Mouse (Mus musculus) neural tube, embryonic 15.5 days (tissue): ENCODE results near the gene Ccdc125. TPM values are rescaled to one million over a fixed set of nuclear protein-coding genes. Genes with fewer than 3 reads are reported as not detected.
"Not testable (repeated sequence)": the region's sequence is repeated elsewhere in the genome, so short reads cannot be mapped to it uniquely, and the experiment has no call there.

Experiments used
- ATAC-seq: fragments of 200-750 bp; cut with Nextera tagmentation; 2 replicates; pipeline ENCODE4 v1.8.0; 2017; ENCODE audit warnings: mild to moderate bottlenecking, moderate TSS enrichment, moderate library complexity; ENCODE audit not compliant: low FRiP score
- H3K27ac ChIP-seq: fragments of 300-500 bp; sonication (generic); replicated peaks from 2 replicates; pipeline ENCODE4 v1.5.1; 2015; ENCODE audit warnings: mild to moderate bottlenecking, inconsistent platforms
- H3K27me3 ChIP-seq: fragments of 300-500 bp; sonication (generic); replicated peaks from 2 replicates; pipeline ENCODE4 v1.6.1; 2015; ENCODE audit warnings: inconsistent platforms
- H3K36me3 ChIP-seq: fragments of 300-500 bp; sonication (generic); 2 replicates; pipeline ENCODE4 v1.6.1; 2015; ENCODE audit warnings: inconsistent platforms
- H3K4me1 ChIP-seq: fragments of 300-500 bp; sonication (generic); 2 replicates; pipeline ENCODE4 v1.6.1; 2015; ENCODE audit warnings: inconsistent platforms
- H3K4me2 ChIP-seq: fragments of 300-500 bp; sonication (generic); 2 replicates; pipeline ENCODE4 v1.6.1; 2015; ENCODE audit warnings: inconsistent platforms, mild to moderate bottlenecking, moderate library complexity
- H3K4me3 ChIP-seq: fragments of 300-500 bp; sonication (generic); replicated peaks from 2 replicates; pipeline ENCODE4 v1.5.1; 2015; ENCODE audit warnings: mild to moderate bottlenecking, inconsistent platforms
- H3K9ac ChIP-seq: fragments of 300-500 bp; sonication (generic); replicated peaks from 2 replicates; pipeline ENCODE4 v1.6.1; 2015; ENCODE audit warnings: mild to moderate bottlenecking, inconsistent platforms
- H3K9me3 ChIP-seq: fragments of 300-500 bp; sonication (generic); replicated peaks from 2 replicates; pipeline ENCODE4 v1.6.1; 2016; ENCODE audit warnings: inconsistent platforms
- WGBS: fragments of 180-500 bp; shearing (Covaris S2); methylation state at CpG from one replicate; pipeline ENCODE4 v1.1.7; 2015; ENCODE audit warnings: mixed read lengths; 5-methylcytosine and 5-hydroxymethylcytosine counted together
- polyA plus RNA-seq: library from polyadenylated mRNA; unstranded; fragments of >200 nt; fragmentation: Nextera tagmentation; extraction: Ambion mirVana; gene quantifications from 2 replicates; pipeline ENCODE4 v1.2.1, GENCODE M21; 2015

The Ccdc125 gene
- polyA plus RNA-seq, 1 experiment from 2014 or later: 1.5 TPM

DNA sequence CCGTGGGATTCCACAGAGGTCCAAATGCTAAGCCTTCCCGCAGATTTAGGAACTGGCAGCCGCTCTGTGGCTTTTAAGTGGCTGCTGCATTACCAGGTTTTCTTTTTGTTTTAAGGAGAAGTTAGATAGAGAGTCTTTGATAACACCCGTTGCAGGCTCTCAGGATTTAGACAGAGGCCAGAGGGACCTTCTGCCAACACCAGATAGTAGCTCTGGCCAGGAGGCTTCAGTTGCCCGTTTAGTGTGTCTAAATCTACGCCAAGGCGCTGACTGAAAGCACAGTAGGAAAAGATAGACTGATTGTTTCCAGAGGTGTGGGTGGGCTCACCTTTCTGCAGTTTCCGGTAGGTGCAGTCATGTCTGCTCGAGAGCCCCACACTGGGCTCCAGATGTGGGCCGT, 55.7 kb downstream of the Ccdc125 start:
- Histone ChIP-seq H3K36me3 (peaks cover 29% of the 10 kb centered on the region), H3K27ac (no peak overlapping the region), H3K4me1 (peaks cover 22% of the 10 kb centered on the region), H3K4me3 (no peak overlapping the region), H3K27me3 (no peaks in the 10 kb centered on the region), H3K9me3 (no peaks in the 10 kb centered on the region), H3K9ac (no peak overlapping the region), H3K4me2 (no peak overlapping the region)
- 94% methylated on average over 10 of the region's 10 CpGs for WGBS
- no peak for ATAC-seq

- Histone ChIP-seq H3K4me1 (peaks cover 22% of the 10 kb centered on the region), H3K9ac (no peak overlapping the region), H3K36me3 (peaks cover 12% of the 10 kb centered on the region), H3K9me3 (no peaks in the 10 kb centered on the region), H3K27ac (no peak overlapping the region), H3K4me3 (no peak overlapping the region), H3K27me3 (no peaks in the 10 kb centered on the region), H3K4me2 (no peak overlapping the region)
- ATAC-seq: no peak
- WGBS: 93% methylated on average over 5 of the region's 5 CpGs
These were observed 58.6 kb downstream of the Ccdc125 start for GRCm38 (mm10) chr13:100728086-100728485.

DNA sequence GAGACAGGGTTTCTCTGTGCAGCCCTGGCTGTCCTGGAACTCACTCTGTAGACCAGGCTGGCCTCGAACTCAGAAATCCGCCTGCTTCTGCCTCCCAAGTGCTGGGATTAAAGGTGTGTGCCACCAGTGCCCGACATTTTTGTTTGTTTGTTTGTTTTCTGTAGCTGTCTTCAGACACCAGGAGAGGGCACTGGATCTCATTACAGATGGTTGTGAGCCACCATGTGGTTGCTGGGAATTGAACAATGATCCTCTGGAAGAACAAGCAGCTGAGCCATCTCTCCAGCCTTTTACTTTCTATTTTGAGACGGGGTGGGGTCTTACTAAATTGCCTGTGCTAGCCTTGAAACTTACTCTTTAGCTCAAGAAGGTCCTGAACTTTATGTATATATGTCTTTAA, 59.0 kb downstream of the Ccdc125 start:
- not testable (repeated sequence) for H3K27ac ChIP-seq, ATAC-seq, H3K9me3 ChIP-seq, H3K9ac ChIP-seq, H3K4me3 ChIP-seq, H3K27me3 ChIP-seq
- H3K36me3 ChIP-seq: peaks cover 12% of the 10 kb centered on the region
- 96% methylated on average over 4 of the region's 4 CpGs for WGBS
- peaks cover 22% of the 10 kb centered on the region for H3K4me1 ChIP-seq
- H3K4me2 ChIP-seq: 0 out of 2 replicates have a peak overlapping the region, but pooled peaks have one; percentile 84

DNA sequence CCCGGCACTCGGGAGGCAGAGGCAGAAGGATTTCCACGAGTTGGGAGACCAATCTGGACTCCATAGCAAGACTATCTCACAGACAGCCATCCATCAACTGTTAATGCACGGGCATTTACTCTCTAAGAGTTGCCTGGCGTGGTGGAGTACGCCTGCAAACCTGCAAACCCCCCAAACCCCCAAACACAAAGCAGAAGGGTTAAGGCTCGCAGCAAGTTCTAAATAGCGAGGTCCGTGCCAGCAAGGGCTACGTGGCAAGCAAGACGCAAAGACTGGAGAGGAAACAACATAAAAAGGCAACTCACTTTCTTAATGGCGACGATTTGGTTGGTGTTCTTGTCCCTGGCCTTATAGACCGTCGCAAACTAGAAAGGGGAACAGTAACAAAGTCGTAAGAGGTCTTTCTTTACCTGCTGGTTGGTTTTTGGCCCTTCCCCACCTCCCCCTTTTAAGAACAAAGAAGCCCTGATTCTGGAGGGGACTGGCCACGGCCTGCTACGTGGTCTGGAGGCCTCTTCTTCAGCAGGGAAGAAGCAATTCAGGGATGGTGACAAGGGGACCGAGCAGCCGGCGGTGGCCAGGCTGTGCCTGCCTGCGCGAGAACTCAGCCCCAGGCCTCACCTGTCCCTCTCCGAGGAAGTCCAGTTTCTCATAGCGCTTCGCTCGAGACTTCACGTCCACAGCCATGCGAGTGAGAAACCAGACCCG, 60.8 kb downstream of the Ccdc125 start:
- ATAC-seq: peak; percentile 87
- under 1% methylated on average over 30 of the region's 30 CpGs for WGBS
- no peaks in the 10 kb centered on the region for H3K9me3 ChIP-seq

GRCm38 (mm10) chr13:100730861-100731176, 61.3 kb downstream of the Ccdc125 start, which contains the start of gene Cdk7:
Gene Cdk7 (minus strand): TSS chr13:100730939.
- Histone ChIP-seq H3K36me3 (peaks cover 17% of the 10 kb centered on the region), H3K4me1 (peaks cover 18% of the 10 kb centered on the region), H3K9ac (peak within 1 kb of the TSS; percentile 92), H3K4me2 (peak within 1 kb of the TSS; percentile 84), H3K9me3 (no peaks in the 10 kb centered on the region), H3K4me3 (peak within 1 kb of the TSS; percentile 93), H3K27me3 (no peaks in the 10 kb centered on the region), H3K27ac (peak within 1 kb of the TSS; percentile 89)
- 0% methylated on average over 19 of the region's 19 CpGs for WGBS
- peak; percentile 99 for ATAC-seq

More for the DNA sequence above, 60.8 kb downstream of the Ccdc125 start:
- Histone ChIP-seq H3K27me3 (no peaks in the 10 kb centered on the region), H3K4me1 (peaks cover 18% of the 10 kb centered on the region), H3K4me2 (peak overlapping the region; percentile 84), H3K36me3 (peaks cover 16% of the 10 kb centered on the region), H3K9ac (peak overlapping the region; percentile 92), H3K4me3 (peak overlapping the region; percentile 93), H3K27ac (peak overlapping the region; percentile 89)

GRCm38 (mm10) chr13:100731462-100732046, 62.0 kb downstream of the Ccdc125 start:
- peak overlapping the region; percentile 78 for H3K27ac ChIP-seq
- not testable (repeated sequence) for ATAC-seq, H3K9me3 ChIP-seq, H3K9ac ChIP-seq, H3K27me3 ChIP-seq
- H3K36me3 ChIP-seq: peaks cover 19% of the 10 kb centered on the region
- H3K4me3 ChIP-seq: peak overlapping the region; percentile 93; the same call in 1 of the 2 replicates
- H3K4me2 ChIP-seq: peak overlapping the region; percentile 84
- H3K4me1 ChIP-seq: peaks cover 15% of the 10 kb centered on the region
- WGBS: 85% methylated on average over 6 of the region's 6 CpGs

DNA sequence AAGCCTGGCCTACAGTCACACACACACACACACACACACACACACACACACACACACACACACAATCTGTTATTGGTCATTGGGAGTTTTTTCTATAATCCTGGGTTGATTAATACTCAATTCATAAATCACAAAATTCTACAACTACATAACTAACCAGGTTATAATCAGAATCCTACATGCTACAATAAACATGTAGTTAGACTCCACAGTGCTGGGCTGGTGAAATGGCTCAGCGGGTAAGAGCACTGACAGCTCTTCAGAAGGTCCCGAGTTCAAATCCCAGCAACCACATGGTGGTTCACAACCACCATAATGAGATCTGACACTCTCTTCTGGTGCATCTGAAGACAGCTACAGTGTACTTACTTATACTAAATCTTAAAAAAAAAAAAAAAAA, 63.2 kb downstream of the Ccdc125 start:
- Histone ChIP-seq H3K9me3 (no peaks in the 10 kb centered on the region), H3K4me2 (no peak overlapping the region), H3K9ac (no peak overlapping the region), H3K27me3 (no peaks in the 10 kb centered on the region), H3K4me3 (no peak overlapping the region), H3K36me3 (peaks cover 20% of the 10 kb centered on the region), H3K27ac (no peak overlapping the region), H3K4me1 (peaks cover 15% of the 10 kb centered on the region)
- 95% methylated on average over 2 of the region's 2 CpGs for WGBS
- no peak for ATAC-seq

DNA sequence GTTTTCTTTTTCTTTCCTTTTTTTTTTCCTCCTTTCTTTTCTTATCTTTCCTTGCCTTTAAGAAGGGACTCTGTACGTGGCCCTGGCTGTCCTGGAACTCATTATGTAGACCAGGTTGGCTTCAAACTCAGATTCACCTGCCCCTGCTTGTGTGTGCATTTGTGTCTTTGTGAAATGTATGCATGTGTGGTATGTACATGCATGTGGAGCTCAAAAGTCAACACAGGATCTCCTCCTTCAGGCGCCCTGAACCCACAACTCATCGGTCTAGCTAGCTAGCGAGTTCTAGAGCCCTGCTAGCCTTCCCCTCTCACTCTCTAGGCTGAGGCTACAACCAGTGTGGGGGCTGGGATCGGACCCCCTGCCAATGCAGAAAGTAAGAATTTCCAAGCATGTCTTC, 73.3 kb downstream of the Ccdc125 start:
- Histone ChIP-seq H3K4me1 (peaks cover 20% of the 10 kb centered on the region), H3K9ac (no peak overlapping the region), H3K9me3 (no peaks in the 10 kb centered on the region), H3K4me2 (peak overlapping the region; percentile 65), H3K27me3 (no peaks in the 10 kb centered on the region), H3K36me3 (peaks cover 9% of the 10 kb centered on the region), H3K4me3 (no peak overlapping the region), H3K27ac (no peak overlapping the region)
- 92% methylated on average over 5 of the region's 5 CpGs for WGBS
- no peak for ATAC-seq

DNA sequence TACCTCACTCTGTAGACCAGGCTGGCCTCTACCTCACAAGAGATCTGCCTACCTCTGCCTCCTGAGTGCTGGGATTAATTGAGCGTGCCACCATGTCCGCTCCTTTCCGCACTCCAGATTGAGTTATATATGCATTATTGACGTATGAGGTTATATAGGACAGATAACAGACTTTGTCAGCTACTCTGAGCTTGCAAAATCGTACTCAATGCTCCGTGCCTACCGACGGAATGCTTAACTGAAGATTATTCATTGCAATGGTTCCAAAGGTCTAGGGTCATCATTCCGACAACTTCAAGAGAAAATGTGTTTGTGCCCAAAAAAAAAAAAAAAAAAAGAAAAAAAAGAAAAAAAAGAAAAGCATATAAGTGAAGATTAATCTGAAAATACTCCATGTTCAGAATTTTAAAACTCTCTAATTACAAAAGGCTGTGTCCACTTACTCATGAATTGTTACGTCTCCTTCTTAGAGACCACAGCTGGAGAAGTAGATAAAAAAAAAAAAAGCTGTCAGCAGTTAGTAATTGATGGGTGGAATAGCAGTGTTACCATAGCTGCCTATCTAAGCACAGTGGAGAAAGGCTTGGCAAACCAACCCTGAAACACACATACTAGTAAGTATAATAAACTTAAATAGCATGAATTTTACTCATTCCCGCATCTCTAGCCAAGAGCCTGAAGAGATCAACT, 74.0 kb downstream of the Ccdc125 start:
- peak; percentile 55 for ATAC-seq

GRCm38 (mm10) chr13:100744036-100744744, 74.7 kb downstream of the Ccdc125 start, which contains the start of gene Mrps36:
Gene Mrps36 (minus strand): TSS chr13:100744659.
- Histone ChIP-seq H3K4me3 (peak within 1 kb of the TSS; percentile 87), H3K4me2 (peak within 1 kb of the TSS; percentile 65), H3K4me1 (peaks cover 20% of the 10 kb centered on the region), H3K27ac (peak within 1 kb of the TSS; percentile 99), H3K36me3 (peaks cover 3% of the 10 kb centered on the region; the same call in 1 of the 2 replicates), H3K9me3 (no peaks in the 10 kb centered on the region), H3K27me3 (no peaks in the 10 kb centered on the region), H3K9ac (peak within 1 kb of the TSS; percentile 88)
- peak; percentile 97 for ATAC-seq
- WGBS: under 1% methylated on average over 52 of the region's 52 CpGs

More for the DNA sequence above, 74.0 kb downstream of the Ccdc125 start:
- Histone ChIP-seq H3K4me3 (peak overlapping the region; percentile 87), H3K27me3 (no peaks in the 10 kb centered on the region), H3K36me3 (peaks cover 3% of the 10 kb centered on the region; the same call in 1 of the 2 replicates), H3K4me1 (peaks cover 20% of the 10 kb centered on the region), H3K9me3 (no peaks in the 10 kb centered on the region), H3K27ac (peak overlapping the region; percentile 99), H3K4me2 (peak overlapping the region; percentile 65), H3K9ac (peak overlapping the region; percentile 88)
- 64% methylated on average over 11 of the region's 11 CpGs for WGBS

DNA sequence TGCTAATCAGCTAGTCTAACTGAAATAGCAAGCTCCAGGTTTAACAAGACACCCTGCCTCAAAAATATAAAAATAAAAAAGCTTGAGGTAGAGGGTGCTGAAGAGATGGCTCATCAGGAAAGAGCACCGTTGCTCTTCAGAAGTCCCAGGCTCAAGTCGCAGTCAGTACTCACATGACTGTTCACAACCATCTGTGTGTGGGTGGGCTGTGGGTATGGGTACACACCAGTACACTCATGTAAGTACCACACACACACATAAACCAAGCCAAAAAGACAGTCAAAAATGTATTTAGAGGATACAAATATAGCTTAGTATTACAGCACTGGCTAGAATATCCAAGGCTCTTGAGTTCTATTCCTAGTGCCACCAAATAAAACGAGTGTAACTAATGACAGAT, 76.6 kb downstream of the Ccdc125 start:
- no peaks in the 10 kb centered on the region for H3K9me3 ChIP-seq
- peaks cover 20% of the 10 kb centered on the region for H3K4me1 ChIP-seq
- no peaks in the 10 kb centered on the region for H3K27me3 ChIP-seq
- no peak overlapping the region for H3K9ac ChIP-seq
- no peaks in the 10 kb centered on the region for H3K36me3 ChIP-seq
- H3K27ac ChIP-seq: no peak overlapping the region
- 89% methylated on average over 3 of the region's 3 CpGs for WGBS
- H3K4me3 ChIP-seq: no peak overlapping the region
- no peak overlapping the region for H3K4me2 ChIP-seq
- no peak for ATAC-seq
